Mouse (Mus musculus): ENCODE results near the gene Mbnl1. TPM values are rescaled to one million over a fixed set of nuclear protein-coding genes. Genes with fewer than 3 reads are reported as not detected.
A peak's percentile ranks its signal among the peaks of the same experiment; 100 is the strongest.

The Mbnl1 gene
- total RNA-seq, 2 experiments from 2014 or later: 374 to 436 TPM

DNA sequence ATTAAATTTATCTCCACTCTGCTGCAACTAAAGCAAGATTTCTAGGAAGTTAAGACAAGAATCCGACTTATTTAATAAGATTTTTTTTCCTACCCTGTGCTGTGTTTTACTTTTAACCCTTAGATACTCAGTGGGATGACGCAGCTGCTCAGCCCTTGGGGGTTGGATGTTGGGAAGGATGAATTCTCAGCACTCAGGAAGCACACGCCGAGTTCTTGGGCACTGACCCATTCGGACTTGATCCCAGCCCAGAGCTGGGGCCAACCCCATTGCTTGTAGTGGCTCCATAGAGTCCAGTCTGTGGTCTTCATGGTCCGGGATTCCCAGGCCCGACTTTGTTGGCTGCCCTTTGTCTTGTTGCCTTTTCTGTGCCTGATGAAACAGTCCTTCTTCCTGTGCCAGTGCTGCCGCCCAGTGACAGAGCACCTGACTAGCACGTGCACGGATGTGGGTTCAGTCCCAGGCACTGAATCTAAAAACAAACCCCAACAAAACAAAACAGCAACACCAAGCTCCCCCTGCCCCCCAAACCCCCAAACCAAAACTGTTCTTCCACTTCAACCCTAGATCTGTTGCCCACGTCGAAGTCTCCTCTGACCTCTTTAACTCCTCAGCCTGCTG, 43.5 kb downstream of the Mbnl1 start:
- peak in 1 of 2 experiments; percentile 33 for DNase-seq (ENCODE audit: low spot score in 2 of 2)

DNA sequence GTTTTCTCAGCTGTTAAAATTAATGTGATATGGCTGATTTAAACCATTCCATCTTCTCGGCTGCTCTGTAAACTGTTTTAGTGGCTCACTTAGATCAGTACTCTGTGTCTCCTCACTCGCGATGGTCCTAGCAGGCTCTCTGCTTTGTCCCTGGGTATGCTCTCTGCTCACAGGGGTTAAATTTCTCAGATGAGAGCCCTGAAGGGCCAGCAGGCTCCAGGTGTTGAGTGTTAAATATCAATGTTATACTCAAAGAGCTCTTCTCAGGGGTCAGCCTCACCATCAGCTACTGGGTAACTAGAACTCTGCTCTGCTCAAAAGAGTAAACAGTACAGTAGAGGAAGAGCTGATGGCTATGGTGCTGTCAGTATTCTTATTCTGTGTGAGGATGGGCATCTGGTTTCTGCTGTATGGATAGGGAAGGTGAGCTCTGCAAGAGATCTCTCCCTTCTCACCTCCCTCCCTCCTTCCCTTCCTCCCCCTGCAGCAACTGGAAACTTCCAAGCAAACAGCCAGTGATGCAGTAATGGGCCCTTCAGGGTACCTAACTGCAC, 44.7 kb downstream of the Mbnl1 start:
- no peak for DNase-seq (ENCODE audit: low spot score in 2 of 2)

- DNase-seq (ENCODE audit: low spot score in 2 of 2): no peak
Measured at GRCm38 (mm10) chr3:60519337-60519736, 46.7 kb downstream of the Mbnl1 start.

GRCm38 (mm10) chr3:60524127-60524526, 51.5 kb downstream of the Mbnl1 start:
- no peak for DNase-seq (ENCODE audit: low spot score in 2 of 2)

DNA sequence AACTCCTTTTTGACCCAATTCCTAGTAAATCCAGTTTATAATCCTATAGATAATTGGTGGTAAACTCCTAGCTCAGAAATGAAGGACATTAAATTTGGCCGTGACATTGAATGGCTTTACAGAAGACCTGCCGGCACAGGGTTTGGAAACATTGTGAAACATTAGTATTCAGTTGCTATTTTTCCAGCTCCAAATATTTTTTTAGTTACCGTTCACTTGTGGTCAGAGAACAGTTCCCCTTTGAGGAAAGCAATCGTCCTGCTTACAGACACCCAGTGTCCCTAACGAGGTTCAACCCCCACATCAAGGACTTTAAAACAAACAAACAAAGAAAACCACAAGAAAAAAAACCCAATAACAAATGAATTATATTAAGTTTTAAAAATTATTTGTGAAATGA, 58.7 kb downstream of the Mbnl1 start:
- DNase-seq (ENCODE audit: low spot score in 2 of 2): no peak

DNA sequence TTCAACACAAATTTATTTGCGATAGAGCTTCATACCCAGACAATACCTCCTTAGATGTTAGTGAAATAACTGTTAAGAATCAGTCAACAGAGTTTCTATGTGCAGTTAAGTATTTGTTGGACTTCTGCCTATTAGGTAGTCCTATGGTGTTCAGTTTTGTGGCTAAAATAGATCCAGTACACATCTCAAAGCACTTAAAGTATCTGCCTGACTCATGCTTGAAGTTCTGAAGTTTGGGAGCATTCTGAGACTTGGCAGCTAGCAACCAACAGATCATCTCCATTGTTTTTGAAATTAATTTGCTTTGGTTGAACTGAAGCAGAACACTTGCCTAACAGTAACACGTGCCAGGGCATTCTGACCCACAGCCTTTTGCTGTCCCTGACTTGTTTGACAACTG, 59.2 kb downstream of the Mbnl1 start:
- no peak for DNase-seq (ENCODE audit: low spot score in 2 of 2)

DNA sequence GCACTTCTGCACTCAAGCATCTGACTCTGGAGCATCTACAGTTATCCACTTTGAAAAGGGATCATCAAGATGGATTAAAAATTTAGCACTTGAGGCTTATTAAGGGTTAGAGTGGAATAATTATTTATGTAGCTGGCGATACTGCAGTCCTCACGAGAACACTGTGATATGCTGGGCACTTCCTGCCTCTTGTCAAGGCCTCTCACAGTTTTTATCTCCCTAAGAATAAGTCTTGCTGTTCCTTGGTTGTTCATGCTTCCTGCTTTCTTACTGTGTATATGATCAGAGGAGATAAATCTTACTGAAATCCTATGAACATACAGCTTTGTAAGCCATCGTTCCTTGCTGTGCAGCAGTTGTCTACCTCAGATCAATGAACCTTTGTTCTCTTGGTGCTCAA, 62.6 kb downstream of the Mbnl1 start:
- DNase-seq (ENCODE audit: low spot score in 2 of 2): no peak

DNA sequence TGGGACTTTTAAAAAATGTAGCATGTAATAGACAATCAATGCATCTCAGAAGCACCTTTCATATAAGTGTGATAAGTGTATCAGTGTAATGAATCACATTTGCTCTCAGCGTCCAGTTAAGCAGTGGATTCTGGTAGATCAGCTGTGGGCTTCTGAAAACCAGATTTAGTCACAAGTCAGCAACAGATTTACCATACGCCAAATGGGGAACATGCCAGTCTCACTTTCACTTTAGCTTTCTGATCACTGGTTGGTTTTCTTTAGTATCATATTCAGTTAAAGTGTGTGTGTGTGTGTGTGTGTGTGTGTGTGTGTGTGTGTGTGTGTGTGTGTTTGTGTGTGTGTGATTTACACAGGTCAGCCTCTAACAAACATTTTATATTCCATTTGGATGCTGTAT, 64.4 kb downstream of the Mbnl1 start:
- no peak for DNase-seq (ENCODE audit: low spot score in 2 of 2)

DNA sequence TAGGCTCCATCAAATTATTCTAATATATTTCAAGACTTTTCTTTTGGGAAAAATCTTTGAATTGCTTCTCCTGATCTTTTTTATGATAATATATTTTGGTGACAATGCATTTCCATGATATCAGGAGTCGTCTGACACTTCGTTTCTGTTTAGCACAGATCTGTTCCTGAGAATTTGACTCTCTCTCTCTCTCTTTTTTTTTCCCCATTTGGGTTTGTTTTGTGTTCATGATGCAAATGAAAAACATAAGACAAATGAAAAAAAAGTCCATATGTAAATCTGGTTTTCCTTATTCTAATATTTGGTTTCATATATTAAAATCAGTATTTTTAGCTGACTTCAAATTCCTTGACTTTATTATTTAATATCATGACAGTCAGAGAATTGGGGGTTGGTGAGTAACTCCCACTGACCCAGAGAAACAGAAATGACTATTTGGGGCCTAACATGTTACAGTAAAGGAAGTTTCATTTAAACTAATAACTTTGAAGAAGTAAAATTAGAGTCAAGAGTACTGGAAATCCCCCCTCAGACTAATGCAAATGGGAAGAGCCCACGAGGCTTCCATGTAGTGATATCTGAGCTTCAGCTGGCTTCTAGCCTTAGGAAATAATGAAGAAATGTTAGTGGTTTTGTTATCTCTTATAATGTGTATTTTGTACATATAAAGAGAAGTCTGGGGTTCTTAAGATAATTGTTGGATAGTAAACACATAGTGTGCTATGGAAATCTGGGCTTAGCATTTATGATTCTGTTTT, 65.8 kb downstream of the Mbnl1 start:
- DNase-seq (ENCODE audit: low spot score in 2 of 2): no peak

DNA sequence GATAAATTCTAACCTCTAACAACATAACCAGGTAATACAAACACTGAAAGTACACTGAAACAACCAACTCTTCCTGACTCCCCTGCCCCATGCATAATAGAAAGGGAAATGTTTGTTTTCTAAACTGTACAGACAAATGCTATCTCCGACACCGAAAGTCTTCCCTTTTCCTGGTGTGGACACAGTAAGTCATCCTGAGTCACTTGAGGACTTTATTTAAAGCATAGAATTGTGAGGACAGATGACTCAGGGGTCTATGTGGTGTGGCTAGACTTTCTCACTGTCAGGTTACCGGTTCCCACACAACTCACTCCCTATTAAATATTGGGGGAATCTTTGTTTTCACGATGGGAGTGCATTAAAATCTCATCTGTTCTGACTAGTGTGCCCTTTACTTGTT, 68.5 kb downstream of the Mbnl1 start:
- no peak for DNase-seq (ENCODE audit: low spot score in 2 of 2)

GRCm38 (mm10) chr3:60546196-60546595, 73.6 kb downstream of the Mbnl1 start:
- DNase-seq (ENCODE audit: low spot score in 2 of 2): no peak

GRCm38 (mm10) chr3:60546904-60547303, 74.3 kb downstream of the Mbnl1 start:
- DNase-seq (ENCODE audit: low spot score in 2 of 2): no peak

DNA sequence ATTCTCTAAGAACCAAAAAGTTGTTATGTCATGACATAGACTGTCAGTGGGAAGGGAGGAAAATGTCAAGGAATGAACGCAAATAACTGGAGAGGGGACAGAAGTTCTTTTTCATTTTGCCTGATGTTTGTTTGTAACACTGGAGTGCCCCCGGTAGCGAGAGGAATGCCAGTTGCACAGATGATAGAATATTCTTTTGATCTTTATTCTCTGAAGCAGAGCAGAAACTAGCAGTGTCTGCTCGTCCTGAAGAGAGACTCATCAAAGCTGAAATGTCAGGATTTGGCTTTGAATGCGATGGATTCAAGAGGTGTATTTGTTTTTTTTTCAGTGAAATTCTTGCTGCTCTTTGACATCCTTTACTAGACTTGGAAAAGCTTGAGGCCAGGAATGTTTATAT, 77.9 kb downstream of the Mbnl1 start:
- no peak for DNase-seq (ENCODE audit: low spot score in 2 of 2)

- no peak for DNase-seq (ENCODE audit: low spot score in 2 of 2)
Measured at GRCm38 (mm10) chr3:60551650-60552049, 79.0 kb downstream of the Mbnl1 start.

GRCm38 (mm10) chr3:60553011-60553410, 80.4 kb downstream of the Mbnl1 start:
- DNase-seq (ENCODE audit: low spot score in 2 of 2): no peak

GRCm38 (mm10) chr3:60556596-60556995, 84.0 kb downstream of the Mbnl1 start:
- DNase-seq (ENCODE audit: low spot score in 2 of 2): no peak

DNA sequence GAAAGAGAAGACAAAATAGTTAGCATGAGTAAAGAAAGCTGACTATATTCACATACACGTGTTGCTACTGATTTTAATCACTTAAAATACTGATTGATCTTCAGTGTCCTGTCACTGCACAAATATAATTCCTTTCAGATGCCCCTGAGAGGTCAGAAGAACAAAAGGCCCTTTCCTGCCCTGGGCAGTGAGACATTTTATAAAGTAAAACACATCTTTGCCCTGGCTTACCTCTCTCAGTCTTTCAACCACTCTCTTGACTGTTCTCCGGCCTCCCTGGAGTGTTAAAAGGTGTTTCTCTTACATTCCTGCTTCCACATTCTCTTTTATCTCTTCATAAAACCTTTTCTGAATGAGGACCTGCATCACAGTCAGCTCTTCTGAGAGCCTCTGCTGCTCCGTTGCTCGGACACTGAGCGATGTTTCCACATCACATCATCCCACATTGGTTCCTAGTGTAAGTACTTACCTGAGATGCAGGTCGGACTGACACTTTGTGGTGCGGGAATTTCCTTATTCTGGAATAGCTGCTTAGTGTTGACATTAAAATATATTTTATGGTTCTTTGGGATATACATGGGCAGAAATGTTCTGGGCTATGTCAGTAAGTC, 85.7 kb downstream of the Mbnl1 start:
- DNase-seq (ENCODE audit: low spot score in 2 of 2): no peak

- DNase-seq (ENCODE audit: low spot score in 2 of 2): no peak
Measured at GRCm38 (mm10) chr3:60559762-60560161, 87.1 kb downstream of the Mbnl1 start.

DNA sequence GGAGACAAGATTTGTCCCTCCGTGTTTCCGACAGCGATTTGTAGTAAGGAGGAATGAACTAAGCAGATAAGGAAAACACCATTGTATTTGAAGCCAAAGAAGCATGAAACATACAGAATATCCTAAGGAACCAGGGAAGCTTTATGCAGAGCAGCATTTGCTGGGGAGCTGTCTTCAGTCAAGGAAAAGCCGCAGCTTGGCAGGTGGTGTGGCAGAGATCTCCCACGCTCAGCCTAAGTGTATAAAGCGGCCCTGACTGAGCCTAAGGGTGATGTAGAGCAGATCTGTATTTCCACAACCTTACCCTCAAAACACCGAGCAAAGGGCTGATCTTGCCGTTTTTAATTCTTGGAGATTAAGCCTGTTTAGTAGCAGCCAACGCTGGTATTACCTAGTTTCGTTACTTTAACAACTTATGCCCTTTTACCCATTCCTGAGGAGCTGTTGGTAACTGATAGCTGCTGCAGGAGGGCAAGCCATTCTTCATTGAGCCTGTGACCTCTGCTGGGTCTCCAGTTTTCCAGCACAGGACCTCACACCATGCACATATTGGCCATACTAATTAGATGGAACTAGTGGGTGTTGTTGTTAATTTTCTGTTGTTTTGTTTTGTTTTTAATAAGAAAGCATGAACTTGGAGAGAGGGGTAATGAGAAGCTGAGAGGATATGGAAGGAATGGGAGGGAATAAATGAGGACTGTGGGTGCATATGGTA, 91.1 kb downstream of the Mbnl1 start:
- DNase-seq (ENCODE audit: low spot score in 2 of 2): no peak

DNA sequence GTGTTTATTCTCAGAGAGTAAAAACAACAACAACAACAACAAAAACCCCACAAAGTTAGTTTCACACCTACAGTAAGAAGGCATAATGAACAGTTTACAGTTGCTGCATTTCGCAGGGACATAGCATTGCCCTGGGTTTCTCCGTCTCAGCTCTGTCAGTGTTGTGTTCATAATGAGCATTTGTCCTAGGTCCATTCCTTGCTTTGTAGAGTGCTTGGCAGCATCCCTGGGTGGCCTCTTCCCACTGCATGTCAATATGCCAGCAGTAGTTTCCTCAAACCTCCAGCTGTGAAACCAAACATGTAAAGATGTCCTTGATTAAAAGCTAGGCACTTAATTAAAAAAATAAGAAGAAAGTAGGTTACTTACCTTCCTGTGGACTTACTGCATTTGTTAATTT, 91.6 kb downstream of the Mbnl1 start:
- no peak for DNase-seq (ENCODE audit: low spot score in 2 of 2)

- DNase-seq (ENCODE audit: low spot score in 2 of 2): no peak
Measured at GRCm38 (mm10) chr3:60565204-60565603, 92.6 kb downstream of the Mbnl1 start.

DNA sequence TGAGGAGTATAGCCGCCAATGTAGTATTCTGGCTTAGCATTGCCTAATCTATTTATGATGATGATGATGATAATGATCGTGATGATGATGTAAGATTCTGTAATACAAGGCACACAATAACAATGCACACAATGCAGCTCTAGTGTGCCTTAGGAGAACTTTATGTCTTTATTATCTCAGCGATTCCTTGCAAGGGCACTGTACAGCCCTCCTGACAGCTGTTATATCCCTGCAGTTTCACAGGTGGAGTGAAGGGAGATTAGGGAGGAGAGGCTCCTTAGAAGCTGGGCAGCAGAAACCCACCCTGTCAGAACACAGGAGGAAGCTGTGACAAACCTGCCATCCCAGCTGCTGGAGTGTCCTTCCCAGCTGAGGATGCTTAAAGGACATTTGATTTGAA, 93.3 kb downstream of the Mbnl1 start:
- no peak for DNase-seq (ENCODE audit: low spot score in 2 of 2)
